In genomic region chr10:100958371-100958770, GRCm38 (mm10) we compare ENCODE assay signal across 18 mouse cellular contexts.
"Had no signal": no experiment of that assay in that cellular context is flagged by ENCODE, and none has a peak within 500 bp of the region (broad histone marks: within the 10 kb centered on the region; RNA-seq: fewer than 3 reads in every experiment).

No protein-coding gene starts in this region.

- H3K4me1 ChIP-seq: liver, embryonic 15.5 days; midbrain, embryonic 12.5 days; neural tube, embryonic 13.5 days had no signal

- H3K27ac ChIP-seq: kidney, postnatal 0 days; liver, embryonic 15.5 days; macrophage; midbrain, embryonic 12.5 days; neural tube, embryonic 13.5 days had no signal

- H3K4me3 ChIP-seq: liver, embryonic 15.5 days; midbrain, embryonic 12.5 days; neural tube, embryonic 13.5 days had no signal

- H3K9ac ChIP-seq: liver, embryonic 15.5 days; lung, embryonic 14.5 days; midbrain, embryonic 12.5 days; neural tube, embryonic 13.5 days had no signal

- DNase-seq: kidney, adult 9 months; kidney, postnatal 36 days; layer of hippocampus, adult 9-11 months; layer of hippocampus, postnatal 36 days; lung, embryonic 14.5 days; lung, postnatal 14 days; retina, postnatal 1 day; right cerebral cortex, postnatal 4 days; spleen, adult 18-20 months; thymus, adult 18-20 months; thymus, postnatal 36 days had no signal

- H3K36me3 ChIP-seq: liver, embryonic 15.5 days; midbrain, embryonic 12.5 days; neural tube, embryonic 13.5 days had no signal

- H3K4me2 ChIP-seq: liver, embryonic 11.5 days; liver, embryonic 15.5 days; lung, embryonic 14.5 days; midbrain, embryonic 12.5 days; neural tube, embryonic 13.5 days had no signal

- ATAC-seq: midbrain, embryonic 16.5 days had no signal

- H3K9me3 ChIP-seq: liver, embryonic 15.5 days; midbrain, embryonic 12.5 days; neural tube, embryonic 13.5 days had no signal

- H3K27me3 ChIP-seq: liver, embryonic 15.5 days; midbrain, embryonic 12.5 days; neural tube, embryonic 13.5 days had no signal
